Mouse (Mus musculus) midbrain, postnatal 0 days (tissue): Measurements from ENCODE around the gene Ogdh. TPM values are rescaled to one million over a fixed set of nuclear protein-coding genes. Genes with fewer than 3 reads are reported as not detected.
A peak's percentile ranks its signal among the peaks of the same experiment; 100 is the strongest.

Source experiments
- ATAC-seq: fragments of 200-750 bp; cut with Nextera tagmentation; 2 replicates; pipeline ENCODE4 v1.8.0; 2017; ENCODE audit warnings: moderate number of reproducible peaks, mild to moderate bottlenecking, moderate TSS enrichment, moderate library complexity; ENCODE audit not compliant: low FRiP score
- DNase-seq: peaks from one replicate; pipeline ENCODE4 v3.0.0-alpha.2; 2015; ENCODE audit warnings: low spot score
- H3K27ac ChIP-seq: fragments of 300-500 bp; sonication (generic); 2 replicates; pipeline ENCODE4 v1.5.1; 2014; ENCODE audit warnings: low read depth, mild to moderate bottlenecking, low read length, mixed read lengths
- H3K27me3 ChIP-seq: fragments of 300-500 bp; sonication (generic); 2 replicates; pipeline ENCODE4 v1.6.1; 2014; ENCODE audit warnings: low read length, control low read depth, mixed read lengths; ENCODE audit not compliant: insufficient read depth
- H3K36me3 ChIP-seq: fragments of 300-500 bp; sonication (generic); 2 replicates; pipeline ENCODE4 v1.6.1; 2014; ENCODE audit warnings: low read length, control low read depth, mixed read lengths; ENCODE audit not compliant: insufficient read depth
- H3K4me1 ChIP-seq: fragments of 300-500 bp; sonication (generic); 2 replicates; pipeline ENCODE4 v1.6.1; 2014; ENCODE audit warnings: mild to moderate bottlenecking, control low read depth, antibody characterized with exemption, low read length, mixed read lengths; ENCODE audit not compliant: insufficient read depth
- H3K4me2 ChIP-seq: fragments of 300-500 bp; sonication (generic); 2 replicates; pipeline ENCODE4 v1.6.1; 2014; ENCODE audit warnings: low read depth, mild to moderate bottlenecking, low read length, mixed read lengths; ENCODE audit not compliant: poor library complexity, severe bottlenecking
- H3K4me3 ChIP-seq: fragments of 300-500 bp; sonication (generic); 2 replicates; pipeline ENCODE4 v1.5.1; 2014; ENCODE audit warnings: low read depth, mild to moderate bottlenecking, low read length, moderate library complexity
- H3K9ac ChIP-seq: fragments of 300-500 bp; sonication (generic); replicated peaks from 2 replicates; pipeline ENCODE4 v1.6.1; 2014; ENCODE audit warnings: mild to moderate bottlenecking, low read length, moderate library complexity, mixed read lengths; ENCODE audit not compliant: poor library complexity, severe bottlenecking
- H3K9me3 ChIP-seq: fragments of 300-500 bp; sonication (generic); 2 replicates; pipeline ENCODE4 v1.6.1; 2016; ENCODE audit warnings: low read length, control low read depth
- CTCF ChIP-seq: IDR thresholded peaks from 2 replicates; pipeline ENCODE4 v1.5.1; 2016; ENCODE audit warnings: antibody characterized with exemption, mild to moderate bottlenecking
- WGBS: fragments of 180-500 bp; shearing (Covaris S2); extraction: QIAGEN DNeasy Blood & Tissue Kit; methylation state at CpG from one replicate; pipeline ENCODE4 v1.1.7; 2014; 5-methylcytosine and 5-hydroxymethylcytosine counted together
- polyA plus RNA-seq: library from polyadenylated mRNA; unstranded; fragments of >200 nt; fragmentation: Nextera tagmentation; extraction: Ambion mirVana; gene quantifications from 2 replicates; pipeline ENCODE4 v1.2.1, GENCODE M21; 2015
- total RNA-seq: library from RNA; depleted of rRNA; stranded (reverse); fragments of >200 nt; gene quantifications from 2 replicates; pipeline ENCODE4 v1.2.3, GENCODE M21; 2014

Gene Ogdh
- total and polyA plus RNA-seq, 2 experiments from 2014 or later = 134 to 136 TPM

DNA sequence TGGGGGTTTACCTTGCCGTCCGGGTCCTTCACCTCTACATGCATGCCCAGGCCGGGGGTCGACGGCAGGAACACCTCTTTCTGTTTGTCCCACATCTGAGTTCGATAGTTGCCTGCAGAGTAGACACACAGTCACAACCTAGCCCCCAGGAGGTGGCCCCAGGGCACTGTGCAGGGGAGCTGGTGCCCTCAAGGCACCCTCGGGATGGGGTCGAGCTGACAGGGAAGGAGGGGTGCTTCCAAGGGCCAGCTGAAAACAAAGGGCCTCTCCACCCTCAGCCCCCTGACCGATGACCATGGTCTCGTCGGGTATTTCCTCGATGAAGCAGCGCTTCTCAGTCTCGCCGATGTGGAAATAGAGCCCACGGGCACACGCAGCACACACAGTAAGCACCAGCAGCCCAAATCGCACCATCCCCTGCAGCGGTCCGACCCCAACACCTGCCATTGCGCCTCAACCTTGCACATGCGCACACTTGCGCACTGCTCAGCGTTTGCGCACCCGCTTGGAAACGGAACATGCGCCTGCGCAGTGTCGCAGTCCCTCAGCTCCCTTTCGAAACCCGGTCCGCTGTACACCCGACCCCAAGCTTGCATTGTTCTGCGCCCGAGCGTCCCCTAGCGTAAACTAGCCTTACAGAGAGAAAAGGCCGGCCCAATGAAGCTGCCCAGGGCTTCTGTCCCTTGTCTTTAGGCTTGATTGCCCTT, 16.9 kb upstream of the Ogdh start, which contains the start of gene Tmed4:
Tmed4 (minus strand) TSS at position 484 of the 707 bp plus-strand sequence.
- WGBS = 0% methylated on average over 39 of the region's 39 CpGs
- peaks cover 12% of the 10 kb centered on the region for H3K36me3 ChIP-seq
- DNase-seq (peak; percentile 98), ATAC-seq (peak; percentile 96)
- H3K4me2 ChIP-seq = peak within 1 kb of the TSS; percentile 64
- H3K9ac ChIP-seq = peak within 1 kb of the TSS; percentile 95
- no peaks in the 10 kb centered on the region for H3K27me3 ChIP-seq
- TF ChIP-seq CTCF = peak; percentile 84
- H3K4me3 ChIP-seq = peak within 1 kb of the TSS; percentile 92
- no peaks in the 10 kb centered on the region for H3K9me3 ChIP-seq
- H3K27ac ChIP-seq = peak within 1 kb of the TSS; percentile 74
- H3K4me1 ChIP-seq = peaks cover 8% of the 10 kb centered on the region

DNA sequence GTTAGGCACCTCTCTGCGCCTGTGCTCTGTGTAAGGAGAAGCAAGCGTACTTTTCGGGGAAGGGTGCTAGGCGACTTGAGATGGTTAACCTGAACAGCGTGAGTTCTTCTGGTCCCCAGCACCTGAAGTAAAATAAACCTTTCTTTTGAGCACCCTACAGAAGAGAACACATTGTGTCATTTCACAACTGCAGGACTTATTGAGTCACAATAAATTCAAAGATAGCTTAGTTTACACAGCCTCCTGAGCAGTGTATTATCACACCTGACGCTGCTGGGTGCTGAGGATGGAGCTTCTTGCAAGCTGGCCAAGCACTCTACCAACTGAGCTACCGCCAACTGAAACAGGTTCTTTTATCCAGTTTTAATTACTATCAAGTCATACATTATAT, 16.3 kb upstream of the Ogdh start:
- Histone ChIP-seq H3K27ac (peak overlapping the region; percentile 74), H3K36me3 (peaks cover 12% of the 10 kb centered on the region), H3K4me3 (peak overlapping the region; percentile 92), H3K4me1 (peaks cover 8% of the 10 kb centered on the region), H3K9me3 (no peaks in the 10 kb centered on the region), H3K27me3 (no peaks in the 10 kb centered on the region), H3K4me2 (peak overlapping the region; percentile 64), H3K9ac (peak overlapping the region; percentile 95; the same call in 1 of the 2 replicates)
- 22% methylated on average over 7 of the region's 7 CpGs for WGBS
- ATAC-seq (peak; percentile 6; the same call in 1 of the 2 replicates), DNase-seq (no peak)
- TF ChIP-seq CTCF = no peak

DNA sequence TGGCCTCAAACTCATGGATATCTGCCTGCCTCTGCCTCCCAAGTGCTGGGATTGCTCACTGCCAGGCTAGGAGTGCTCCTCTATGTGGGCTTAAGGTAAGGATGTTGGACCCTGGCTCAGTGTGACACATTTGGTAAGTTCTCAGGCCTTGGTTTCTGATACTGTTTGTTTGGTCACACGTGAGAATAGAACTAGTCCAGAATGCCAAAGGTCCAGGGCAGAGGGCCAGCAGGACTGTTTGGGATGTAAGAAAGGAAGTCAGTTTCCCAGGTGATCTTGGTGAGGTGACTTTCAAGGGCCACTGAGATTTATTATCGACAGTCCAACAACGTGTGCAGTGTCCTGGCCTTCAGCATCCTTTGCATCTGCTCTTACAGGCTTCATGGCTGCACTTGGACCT, 15.0 kb upstream of the Ogdh start:
- Histone ChIP-seq H3K4me3 (no peak overlapping the region), H3K9ac (no peak overlapping the region), H3K36me3 (peaks cover 7% of the 10 kb centered on the region; the same call in 1 of the 2 replicates), H3K27ac (no peak overlapping the region), H3K9me3 (no peaks in the 10 kb centered on the region), H3K4me1 (peaks cover 8% of the 10 kb centered on the region), H3K27me3 (no peaks in the 10 kb centered on the region), H3K4me2 (no peak overlapping the region)
- ATAC-seq (no peak), DNase-seq (no peak)
- no peak for TF ChIP-seq CTCF
- WGBS = 82% methylated on average over 3 of the region's 3 CpGs

DNA sequence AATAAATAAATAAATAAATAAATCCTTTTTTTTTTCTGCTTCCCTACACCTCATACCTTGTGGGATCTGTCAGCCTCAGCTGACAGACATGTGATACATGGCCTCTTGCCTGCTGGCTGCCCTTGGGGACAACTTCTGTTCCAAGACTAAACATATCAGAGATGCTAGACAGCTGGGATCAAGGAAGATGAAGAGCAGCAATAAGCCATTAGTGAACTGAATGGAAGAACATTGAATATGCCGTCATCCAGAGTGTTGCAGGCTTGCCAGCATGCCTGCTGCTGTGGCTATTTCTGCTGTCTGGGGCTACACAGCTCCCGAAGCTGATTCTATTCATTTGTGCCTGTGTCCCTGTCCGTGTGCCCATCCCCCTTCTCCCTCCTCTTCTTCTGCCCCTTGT, 8.5 kb upstream of the Ogdh start:
- ATAC-seq = no peak

DNA sequence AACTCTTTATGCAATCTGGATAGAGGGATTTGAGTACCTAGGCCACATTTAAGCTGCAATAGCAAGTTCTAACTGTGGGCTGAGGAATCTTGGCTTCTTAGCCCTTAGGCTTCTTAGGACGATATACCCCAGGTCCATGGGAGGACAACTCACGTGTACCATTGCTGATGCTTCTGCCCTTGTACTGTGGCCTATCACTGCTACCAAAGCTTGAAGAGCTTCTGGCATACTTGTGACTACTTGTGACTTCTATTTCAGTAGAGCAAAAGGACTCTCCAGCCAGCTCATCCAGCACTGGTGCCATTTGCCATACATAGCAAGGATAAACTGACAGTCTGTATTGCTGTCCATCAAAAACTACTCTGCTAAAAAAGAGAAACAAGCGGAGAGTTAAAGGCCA, 1.3 kb upstream of the Ogdh start:
- no peak for ATAC-seq

More for the DNA sequence above, 8.5 kb upstream of the Ogdh start:
- no peaks in the 10 kb centered on the region for H3K9me3 ChIP-seq
- H3K4me3 ChIP-seq = no peak overlapping the region
- no peak overlapping the region for H3K27ac ChIP-seq
- TF ChIP-seq CTCF = no peak
- no peak for DNase-seq
- 78% methylated on average over 3 of the region's 3 CpGs for WGBS
- H3K9ac ChIP-seq = no peak overlapping the region
- H3K36me3 ChIP-seq = no peaks in the 10 kb centered on the region
- H3K4me1 ChIP-seq = no peaks in the 10 kb centered on the region
- no peaks in the 10 kb centered on the region for H3K27me3 ChIP-seq
- no peak overlapping the region for H3K4me2 ChIP-seq

DNA sequence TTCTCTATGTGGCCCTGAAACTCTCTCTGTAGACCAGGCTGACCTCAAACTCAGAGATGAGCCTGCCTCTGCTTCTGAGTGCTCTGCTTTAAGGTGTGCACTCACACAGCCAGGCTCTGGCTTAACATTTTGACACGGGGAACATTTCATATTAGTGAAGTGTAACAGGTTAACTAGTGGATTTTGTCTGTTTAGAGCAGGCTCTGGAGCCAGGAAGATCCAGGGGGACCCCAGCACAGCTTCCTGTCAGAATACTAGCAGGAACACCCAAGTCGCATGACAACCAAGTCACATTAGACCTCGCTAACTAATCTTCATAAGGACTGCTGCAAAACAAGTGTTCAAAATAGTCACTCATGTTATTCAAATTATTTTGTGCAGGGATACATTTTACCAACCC, 550 bp upstream of the Ogdh start:
- H3K4me3 ChIP-seq = peak overlapping the region; percentile 51
- no peaks in the 10 kb centered on the region for H3K36me3 ChIP-seq
- 22% methylated on average over 3 of the region's 3 CpGs for WGBS
- peak overlapping the region; percentile 86 for H3K27ac ChIP-seq
- TF ChIP-seq CTCF = no peak
- peaks cover 6% of the 10 kb centered on the region; the same call in 1 of the 2 replicates for H3K4me1 ChIP-seq
- no peak overlapping the region for H3K9ac ChIP-seq
- no peaks in the 10 kb centered on the region for H3K9me3 ChIP-seq
- DNase-seq = no peak
- no peak for ATAC-seq
- no peaks in the 10 kb centered on the region for H3K27me3 ChIP-seq
- peak overlapping the region; percentile 70 for H3K4me2 ChIP-seq

More for the DNA sequence above, 1.3 kb upstream of the Ogdh start:
- 96% methylated on average over 3 of the region's 3 CpGs for WGBS
- Histone ChIP-seq H3K9ac (no peak overlapping the region), H3K36me3 (no peaks in the 10 kb centered on the region), H3K27me3 (no peaks in the 10 kb centered on the region), H3K4me1 (peaks cover 6% of the 10 kb centered on the region; the same call in 1 of the 2 replicates), H3K27ac (no peak overlapping the region), H3K4me3 (no peak overlapping the region), H3K4me2 (no peak overlapping the region), H3K9me3 (no peaks in the 10 kb centered on the region)
- TF ChIP-seq CTCF = no peak
- no peak for DNase-seq
